Mouse (Mus musculus) right cerebral cortex, postnatal 4 days (tissue): ENCODE data around the gene Tmub2.
"Not testable (repeated sequence)": the region's sequence is repeated elsewhere in the genome, so short reads cannot be mapped to it uniquely, and the experiment has no call there.

Source experiments
- DNase-seq: peaks from one replicate; pipeline ENCODE4 v3.0.0-alpha.2; 2022

The Tmub2 gene

DNA sequence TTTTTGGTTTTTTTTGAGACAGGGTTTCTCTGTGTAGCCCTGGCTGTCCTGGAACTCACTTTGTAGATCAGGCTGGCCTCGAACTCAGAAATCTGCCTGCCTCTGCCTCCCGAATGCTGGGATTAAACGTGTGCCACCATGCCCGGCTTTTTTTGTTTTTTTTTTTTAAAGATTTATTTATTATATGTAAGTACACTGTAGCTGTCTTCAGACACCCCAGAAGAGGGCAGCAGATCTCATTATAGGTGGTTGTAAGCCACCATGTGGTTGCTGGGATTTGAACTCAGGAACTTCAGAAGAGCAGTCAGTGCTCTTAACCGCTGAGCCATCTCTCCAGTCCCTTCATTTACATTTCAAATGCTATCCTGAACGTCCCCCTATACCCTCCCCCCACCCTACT, 4.5 kb upstream of the Tmub2 start:
- DNase-seq: not testable (repeated sequence)

DNA sequence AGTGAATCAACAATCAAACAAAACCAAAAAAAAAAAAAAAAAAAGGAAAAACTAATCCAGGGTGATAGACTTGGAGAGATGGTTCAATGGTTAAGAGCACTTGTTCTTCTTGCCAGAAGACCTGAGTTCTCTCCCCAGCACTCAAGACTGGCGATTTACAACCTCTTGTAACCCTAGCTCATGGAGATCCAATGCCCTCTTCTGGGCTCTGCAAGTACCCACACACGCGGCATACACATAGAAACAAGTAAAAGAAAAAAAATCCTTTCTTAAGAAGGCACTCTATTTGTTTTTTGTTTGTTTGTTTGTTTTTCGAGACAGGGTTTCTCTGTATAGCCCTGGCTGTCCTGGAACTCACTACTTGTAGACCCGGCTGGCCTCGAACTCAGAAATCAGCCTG, 809 bp upstream of the Tmub2 start:
- DNase-seq: no peak

DNA sequence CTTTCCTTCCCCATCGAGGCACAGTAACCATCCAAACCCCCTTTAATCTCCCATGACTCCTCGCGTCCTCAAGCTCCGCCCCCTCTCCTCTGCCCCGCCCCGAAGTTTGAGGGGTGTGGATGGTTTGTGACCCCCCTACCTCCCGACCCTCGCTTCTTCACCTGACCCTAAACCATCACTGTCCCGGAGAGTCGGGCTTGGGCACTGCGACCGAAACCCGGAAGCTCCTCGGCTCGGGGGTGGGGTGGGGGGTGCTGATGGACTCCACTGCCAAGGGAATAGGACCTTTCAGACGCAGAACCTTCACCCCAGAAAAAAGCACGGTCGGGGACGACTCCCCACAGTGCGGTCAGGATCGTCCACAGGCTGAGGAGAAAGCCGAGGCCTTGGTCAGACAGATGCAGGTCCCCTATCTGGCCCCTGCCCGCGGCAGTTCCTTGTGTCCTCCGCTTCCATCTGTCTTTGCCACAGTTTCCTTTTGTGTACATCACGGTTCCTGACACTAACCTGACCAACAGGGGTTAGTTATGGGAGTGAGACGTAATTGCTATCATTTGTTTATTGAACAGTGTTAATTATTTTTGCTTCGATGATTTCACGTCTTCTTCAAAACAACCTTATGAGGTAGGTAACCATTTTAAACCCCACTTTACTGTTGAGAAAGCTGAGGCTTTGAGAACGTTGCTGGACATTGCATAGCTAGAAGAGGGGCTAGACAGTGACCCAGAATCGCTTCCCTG, 534 bp downstream of the Tmub2 start:
- no peak for DNase-seq

DNA sequence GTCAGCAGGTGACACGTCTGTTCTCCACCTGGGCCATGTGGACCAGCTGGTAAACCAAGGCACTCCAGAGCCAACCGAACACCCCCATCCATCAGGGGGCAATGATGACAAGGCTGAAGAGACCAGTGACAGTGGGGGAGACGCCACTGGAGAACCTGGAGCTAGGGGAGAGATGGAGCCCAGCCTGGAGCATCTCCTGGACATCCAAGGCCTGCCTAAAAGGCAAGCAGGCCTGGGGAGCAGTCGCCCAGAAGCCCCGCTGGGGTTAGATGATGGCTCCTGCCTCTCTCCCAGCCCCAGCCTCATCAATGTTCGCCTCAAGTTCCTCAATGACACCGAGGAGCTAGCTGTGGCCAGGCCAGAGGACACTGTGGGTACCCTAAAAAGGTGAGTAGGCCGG, 2.8 kb downstream of the Tmub2 start:
- no peak for DNase-seq

DNA sequence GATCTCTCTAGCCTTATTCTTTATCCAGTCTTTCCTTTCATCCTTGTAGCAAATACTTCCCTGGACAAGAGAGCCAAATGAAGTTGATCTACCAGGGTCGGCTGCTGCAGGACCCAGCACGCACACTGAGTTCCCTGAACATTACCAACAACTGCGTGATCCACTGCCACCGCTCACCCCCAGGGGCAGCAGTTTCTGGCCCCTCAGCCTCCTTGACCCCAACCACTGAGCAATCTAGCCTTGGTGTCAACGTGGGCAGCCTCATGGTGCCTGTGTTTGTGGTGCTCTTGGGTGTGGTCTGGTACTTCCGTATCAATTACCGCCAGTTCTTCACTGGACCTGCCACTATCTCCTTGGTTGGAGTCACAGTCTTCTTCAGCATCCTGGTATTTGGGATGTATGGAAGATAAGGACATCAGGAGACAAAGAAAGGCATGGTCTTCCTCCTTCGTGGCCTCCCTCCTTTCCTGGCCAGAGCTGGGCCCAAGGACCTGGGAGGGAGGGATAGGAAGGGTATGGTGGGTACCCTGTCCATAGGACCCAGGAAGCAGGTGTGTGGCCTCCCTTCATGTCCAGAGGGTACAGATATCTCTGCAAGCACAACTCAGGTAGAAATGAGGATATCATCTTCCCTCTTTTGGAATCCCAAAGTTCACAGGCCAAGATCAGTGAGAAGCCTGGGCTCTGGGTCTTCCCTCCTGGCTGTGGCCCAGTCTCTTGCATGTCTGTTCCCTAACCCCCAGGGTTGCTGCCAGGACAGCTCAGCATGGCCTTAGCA, 3.5 kb downstream of the Tmub2 start:
- DNase-seq: no peak

DNA sequence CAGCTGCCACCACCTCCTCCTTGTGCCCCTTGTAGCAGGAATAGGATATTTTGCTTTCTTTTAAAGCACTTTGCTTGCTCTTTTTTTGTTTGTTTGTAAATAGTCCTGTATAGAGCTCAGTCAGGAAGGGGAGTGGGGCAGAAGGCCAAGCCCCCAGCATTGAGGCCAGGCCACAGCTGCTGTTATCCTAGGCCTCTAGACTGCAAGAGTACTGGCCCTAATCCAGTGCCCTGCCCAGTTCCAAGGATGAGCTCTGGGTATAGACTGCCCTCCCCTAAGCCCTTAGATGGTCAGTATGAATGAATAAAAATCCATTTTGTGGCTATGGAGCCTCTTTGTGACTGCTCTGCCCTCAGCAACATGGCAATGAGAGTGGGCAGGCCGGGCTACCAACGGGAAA, 4.2 kb downstream of the Tmub2 start:
- DNase-seq: no peak

DNA sequence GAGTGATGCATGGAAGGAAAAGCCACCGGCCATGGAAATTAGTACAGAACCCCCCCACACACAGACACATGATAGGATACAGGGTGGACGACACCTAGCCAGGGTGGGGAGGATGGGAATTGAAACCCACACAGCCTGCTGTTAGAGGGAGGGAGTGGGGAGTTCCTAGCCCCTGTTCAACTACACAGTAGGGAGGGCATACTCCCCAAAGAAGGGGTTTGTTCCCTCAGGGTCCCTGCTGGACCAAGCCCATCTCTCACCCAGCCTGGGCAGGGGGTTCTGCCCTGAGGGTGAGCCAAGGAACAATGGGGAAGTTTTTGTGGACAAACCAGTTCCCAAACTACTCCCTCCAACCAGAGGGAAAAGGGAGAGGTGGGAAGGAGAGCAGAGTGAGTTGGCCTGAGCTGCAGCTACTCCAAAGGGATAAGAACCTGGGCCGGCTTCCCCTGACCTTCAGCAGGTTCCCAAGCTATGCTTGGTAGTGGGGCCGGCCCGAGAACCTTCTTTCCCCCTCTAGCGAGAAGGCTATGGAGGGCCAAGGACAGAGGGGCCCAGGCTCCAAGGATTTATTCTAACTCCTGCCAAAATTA, 4.9 kb downstream of the Tmub2 start:
- no peak for DNase-seq

DNA sequence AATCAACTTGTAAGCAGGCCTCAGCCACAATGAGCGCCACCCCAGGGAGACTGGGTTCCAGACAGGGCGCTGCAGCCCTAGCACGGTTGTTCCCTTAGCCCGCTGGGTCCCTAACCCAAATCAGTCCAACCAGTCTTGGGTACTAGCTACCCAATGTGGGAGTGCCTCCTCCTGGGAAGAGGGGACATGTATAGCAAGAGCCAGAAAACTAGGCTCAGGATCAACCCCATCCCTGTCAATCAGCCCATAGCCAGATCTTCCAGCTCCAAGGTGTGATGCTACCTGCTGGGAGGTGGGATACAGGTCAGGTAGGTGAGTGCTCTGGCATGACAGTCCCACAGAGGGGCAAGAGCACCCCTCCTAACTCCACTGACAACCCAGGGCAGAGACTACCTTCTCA, 5.4 kb downstream of the Tmub2 start:
- DNase-seq: no peak

DNA sequence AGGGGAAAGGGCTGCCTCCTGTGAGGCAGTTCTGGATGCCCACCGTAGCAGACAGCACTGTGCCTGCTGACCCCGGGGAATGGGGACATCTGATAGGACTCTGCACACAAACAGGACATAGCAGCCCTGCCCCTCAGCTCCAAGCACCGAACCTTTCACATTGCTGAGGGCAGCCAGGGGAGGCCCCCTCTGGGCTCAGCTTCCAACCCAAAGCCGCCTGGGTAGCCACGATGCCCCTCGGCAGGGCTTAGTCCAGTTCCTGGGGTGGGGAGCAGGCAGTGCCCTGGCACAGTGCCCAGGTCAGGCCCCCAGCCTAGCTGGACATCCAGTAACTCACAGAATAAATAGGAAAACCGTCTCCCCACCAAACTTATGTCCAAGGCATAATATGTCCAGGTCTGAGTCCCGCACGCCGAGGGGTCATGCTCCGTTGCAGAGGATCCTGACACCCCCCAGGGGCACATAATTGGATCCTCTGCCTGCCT, 6.4 kb downstream of the Tmub2 start:
- no peak for DNase-seq

DNA sequence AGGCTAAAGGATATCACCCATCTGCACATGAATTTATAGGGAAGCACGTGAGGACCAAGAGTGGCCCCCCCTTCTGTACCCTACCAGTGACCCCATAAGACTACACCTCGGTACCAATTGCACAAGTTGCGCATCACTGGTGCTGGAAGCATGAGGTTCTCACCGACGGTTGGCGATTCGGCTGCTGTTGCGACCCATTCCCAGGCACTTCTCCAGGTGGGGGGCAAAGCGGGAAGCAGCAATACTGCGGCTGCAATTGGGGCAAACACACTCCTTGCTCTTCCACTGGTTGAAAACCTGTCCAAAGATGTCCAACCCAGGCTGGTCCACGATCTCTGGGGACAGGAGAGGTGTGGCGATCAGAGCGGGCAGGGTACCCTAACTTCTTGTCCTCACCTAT, 9.2 kb downstream of the Tmub2 start:
- no peak for DNase-seq

DNA sequence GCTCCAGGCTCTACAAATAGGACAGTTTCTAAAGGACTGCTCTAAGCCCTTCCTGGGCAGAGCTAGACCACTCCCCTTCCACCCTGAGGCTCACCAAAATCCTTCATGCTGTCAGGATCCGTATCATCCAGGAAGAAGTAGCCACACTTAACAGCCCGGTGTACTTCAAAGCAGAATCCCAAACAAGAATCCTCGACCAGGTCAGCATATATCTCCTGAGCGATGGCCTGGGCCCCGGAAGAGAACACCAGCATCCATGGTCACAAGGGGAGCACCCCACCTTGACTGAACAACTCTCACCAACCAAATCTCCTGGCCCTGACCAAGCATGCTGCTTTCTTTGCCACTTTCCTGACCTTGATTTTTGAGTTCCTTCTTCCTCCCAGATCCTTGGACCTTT, 9.7 kb downstream of the Tmub2 start:
- DNase-seq: no peak

DNA sequence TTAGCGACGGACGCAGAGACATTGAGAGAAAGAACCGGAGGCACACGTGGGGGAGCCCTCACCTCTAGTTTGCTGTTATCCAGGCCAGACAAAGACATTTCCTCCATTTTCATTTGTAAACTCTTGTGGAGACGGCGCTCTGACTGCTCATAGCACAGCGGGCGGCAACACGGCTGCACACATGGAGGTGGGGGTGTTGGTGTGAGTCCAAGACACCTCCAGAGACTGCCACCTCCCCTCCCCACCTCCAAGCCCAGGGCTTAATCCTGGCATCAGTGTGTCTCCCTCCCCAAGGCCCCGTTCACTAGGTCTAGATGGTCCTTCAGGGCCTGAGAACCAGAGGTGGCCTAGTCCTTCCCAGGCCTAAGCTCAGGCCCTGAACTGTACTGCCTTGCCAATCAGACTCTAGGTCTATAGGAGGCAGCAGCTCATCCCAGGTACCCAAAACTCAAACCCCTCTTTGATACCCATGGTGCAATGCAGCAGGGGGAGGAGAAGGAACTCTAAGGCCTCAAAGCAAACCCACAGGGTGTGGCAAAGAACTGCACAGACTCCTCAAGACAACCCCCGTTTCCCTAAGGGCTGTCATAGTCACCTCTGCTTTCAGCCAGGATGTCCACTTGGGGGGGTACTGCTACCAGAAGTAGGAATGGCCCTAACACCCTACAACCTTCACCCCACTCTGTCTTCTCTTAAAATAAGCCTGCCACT, 10.3 kb downstream of the Tmub2 start:
- no peak for DNase-seq

DNA sequence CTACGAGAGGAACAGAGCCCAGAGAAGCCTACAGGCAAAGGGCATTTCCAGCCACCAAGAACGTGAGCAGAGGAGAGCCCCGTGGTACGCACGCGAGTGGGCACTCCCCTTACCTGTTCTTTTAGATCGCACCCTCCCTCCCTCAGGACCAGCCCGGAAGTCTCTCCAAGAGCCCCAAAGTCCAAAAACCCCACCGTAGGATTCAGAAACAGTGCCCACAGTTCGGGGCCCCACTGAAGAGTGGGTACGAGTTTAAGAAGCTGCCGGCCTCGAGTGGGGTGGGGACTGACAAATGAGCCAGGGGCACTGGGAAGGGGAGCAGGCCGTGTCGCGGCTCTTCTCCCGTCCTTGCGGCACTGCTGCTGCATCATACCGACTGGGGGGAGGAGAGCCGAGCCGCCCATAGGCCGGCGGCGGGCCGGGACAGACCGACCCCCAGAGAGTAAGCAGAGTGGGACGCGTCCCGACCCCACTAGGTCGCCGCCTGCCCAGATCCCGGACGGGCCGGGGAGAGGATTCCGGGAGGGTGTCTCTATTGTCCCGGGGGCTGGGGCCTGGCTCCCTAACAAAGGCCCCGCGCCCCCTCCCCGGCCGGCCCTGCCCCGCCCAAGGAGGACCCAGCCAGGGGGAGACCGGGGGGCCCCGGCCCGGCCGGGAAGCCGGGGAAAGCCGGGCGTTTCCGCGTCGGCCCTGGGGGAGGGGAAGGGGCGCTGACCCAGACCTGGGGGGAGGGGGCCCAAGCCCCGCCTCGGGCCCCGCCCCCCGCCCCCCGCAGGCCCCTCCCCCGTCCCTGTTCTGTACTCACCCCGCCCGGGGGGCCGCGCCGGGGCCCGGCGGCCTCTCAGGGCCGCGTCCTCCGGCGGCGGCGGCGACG, 11.1 kb downstream of the Tmub2 start:
- peak; percentile 58 for DNase-seq

DNA sequence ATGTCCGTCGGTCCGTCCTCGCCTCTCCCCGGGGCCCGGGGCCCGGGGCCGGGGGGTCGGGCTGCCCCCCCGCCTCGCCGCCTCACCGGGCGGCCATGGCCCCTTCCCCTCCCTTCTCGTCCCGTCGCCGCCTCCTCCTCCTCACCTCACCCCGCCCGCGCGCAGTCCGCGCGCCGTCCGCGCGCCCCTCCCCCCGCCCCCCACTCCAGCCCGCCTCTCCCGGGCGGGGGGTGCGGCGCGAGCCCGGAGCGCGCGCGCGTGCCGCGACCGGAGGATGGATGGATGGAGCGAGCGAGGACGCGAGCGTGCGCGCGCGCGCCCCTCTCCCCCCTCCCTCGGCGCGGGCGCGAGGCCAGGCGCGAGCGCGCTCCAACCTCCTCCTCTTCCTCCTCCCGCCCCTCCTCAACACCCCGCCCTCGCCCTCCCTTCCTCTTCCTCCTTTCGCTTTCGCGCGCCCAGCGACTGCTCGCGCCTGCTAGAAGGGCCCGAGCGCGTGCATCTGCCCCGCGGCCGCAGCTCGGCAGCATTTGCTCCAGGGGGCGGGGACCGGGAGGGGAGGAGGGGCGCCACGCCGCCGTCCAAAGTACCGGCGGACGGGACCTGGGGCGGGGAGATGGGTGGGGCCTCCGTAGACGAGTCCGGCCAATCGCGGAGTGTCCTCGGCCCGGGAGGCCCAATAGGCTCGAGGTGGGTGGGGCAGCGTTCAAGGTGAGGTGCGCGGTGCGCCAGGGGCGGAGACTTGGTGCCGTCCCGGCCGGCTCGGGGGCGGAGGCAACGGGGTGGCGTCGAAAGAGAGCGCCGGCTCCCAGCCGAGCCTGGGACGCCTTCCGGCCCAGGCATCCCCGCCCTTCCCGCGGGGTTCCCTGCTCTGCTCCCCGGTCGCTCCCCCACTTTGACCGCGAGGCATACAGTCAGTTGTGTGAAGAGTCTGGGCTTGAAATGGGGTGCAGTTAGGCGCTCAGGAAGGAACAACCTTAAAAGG, 12.1 kb downstream of the Tmub2 start, which contains the start of gene Atxn7l3:
Gene Atxn7l3 (minus strand): TSS at position 141 of the 982 bp plus-strand sequence.
- peak; percentile 94 for DNase-seq

DNA sequence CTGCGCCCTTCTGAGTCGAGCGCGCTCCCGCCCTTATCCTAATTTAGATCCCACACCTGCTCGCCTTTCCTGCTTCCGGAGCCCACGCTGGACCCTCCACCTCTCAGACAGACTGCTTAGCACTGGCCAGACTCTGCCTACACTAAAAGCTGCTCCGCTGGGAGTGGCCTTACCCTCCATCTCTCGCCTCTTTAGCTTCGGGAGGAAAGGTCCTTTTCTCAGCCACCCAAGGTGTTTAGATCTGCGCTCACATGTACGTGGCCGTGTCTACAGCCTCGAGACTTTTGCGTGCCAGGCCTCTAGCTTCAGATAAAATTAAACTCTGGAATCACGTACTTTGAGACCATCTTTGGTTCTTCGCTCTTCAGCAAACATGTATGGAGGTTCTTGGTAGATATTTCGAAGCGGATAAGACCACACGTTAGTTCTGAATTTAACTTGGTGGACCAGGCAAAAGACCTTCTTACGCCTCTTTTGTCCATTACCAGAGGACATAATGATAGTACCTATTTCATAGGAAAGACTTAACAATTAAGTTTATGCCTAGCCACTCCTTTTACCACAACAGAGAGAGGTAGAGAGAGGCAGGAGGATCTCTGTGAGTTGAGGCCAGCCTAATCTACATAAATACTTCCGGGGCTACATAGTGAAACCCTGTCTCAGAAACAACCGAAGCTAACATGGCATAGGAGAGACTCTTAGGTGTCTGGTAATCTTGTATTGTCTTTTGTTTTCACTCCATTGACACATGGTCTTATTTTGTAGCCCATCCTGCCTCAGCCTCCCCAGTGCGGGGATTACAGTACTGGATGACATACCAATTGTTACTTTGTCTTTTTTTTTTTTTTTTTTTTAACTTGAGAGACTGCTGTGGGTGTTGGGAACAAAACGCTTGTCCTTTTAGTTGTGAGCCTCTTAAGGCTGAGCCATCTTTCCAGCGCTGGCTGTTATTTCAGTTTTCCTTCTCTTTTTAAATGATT, 13.1 kb downstream of the Tmub2 start:
- DNase-seq: no peak

DNA sequence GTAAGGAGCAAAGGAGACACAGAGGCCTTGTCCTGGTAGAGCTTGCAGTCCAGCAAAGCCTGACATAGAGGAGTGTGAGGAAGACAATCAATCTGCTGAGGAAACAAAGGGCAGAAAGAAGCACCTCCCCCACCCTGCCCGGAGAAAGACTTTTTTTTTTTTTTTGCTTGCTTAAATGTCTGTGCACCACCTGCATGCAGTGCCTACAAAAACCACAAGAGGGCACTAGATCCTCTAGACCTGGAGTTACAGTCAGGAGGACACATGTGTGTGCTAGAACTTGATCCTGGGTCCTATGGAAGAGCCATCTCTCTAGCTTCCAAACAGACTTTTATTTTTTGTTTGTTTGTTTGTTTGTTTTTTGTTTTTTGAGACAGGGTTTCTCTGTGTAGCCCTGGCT, 15.1 kb downstream of the Tmub2 start:
- DNase-seq: peak; percentile 69

DNA sequence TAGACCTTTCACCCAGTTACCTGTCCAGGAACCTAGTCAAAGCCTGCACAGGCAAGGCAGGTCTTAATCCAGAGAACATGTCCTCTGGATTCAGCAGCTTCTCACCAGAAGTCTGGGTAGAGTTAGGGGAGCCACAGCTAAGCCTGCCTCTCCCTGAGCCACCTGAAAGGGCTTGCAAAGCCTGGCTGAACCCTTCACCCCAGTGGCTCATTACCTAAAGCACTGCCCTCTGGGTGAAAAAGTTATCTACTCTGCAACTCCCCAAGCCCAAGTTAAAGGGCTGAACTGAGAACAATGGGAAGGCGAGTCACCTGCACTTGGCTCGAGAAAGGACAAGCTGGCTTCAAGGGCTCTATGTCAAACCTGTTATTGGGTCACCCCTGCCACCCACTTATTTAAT, 19.4 kb downstream of the Tmub2 start:
- DNase-seq: no peak

DNA sequence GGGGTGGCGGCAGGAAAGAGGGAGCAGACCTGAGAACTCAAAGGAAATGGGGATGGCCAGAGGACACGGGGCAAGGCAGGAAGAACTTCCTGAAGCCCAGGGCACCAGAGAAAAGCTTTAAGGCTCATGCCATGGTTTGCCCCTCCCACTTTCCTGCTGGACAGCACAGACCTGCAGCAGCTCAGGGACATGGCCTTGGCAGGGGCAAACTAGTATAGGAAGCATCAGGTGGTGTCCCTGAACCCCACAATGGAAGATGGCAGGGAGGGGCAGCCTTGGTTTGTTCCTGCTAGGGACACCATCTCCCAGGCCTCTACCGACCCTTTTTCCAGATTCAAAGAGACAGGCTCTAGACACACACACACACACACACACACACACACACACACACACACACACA, 20.6 kb downstream of the Tmub2 start:
- no peak for DNase-seq

DNA sequence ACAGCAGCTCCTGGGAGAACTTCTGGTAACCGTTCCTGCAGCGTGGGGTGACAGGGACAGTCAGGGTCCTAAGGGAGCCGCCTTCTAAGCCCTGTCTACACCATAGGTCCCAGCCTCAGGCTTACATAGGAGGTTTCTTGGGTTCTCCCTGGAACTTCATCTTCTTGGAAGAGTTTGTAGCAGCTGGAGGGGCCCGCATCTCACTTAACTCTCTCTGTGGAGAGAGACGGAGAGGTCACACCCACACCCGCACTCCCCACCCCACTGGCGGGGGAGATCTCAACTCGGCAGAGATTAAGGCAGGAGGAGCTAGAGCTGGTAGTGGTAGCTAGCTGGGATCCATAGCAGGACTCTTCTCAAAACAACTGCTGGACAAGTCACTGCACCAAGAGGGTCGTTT, 23.4 kb downstream of the Tmub2 start:
- DNase-seq: no peak

DNA sequence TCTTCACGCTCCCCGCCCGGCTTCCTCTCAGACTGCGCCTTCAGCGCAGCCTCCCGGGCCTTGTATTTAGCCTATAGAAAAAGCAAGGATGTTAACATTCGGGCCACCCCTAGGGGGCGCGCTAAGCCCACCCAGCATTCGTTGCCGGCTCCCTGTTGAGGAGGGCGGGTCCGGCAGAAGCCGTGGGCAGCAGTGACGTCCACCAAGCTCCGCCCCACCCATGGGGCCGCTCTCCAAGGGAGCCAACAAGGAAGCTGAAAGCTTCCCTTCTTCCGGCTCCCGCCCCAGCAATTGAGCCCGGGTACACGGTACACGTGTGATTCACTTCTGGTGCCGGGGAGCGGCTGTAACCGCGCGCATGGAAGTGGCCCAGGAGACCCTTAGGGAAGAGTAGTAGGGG, 24.2 kb downstream of the Tmub2 start:
- peak; percentile 97 for DNase-seq
